Mouse (Mus musculus) heart, adult 2 months (tissue): ENCODE data around the gene Zbtb7b.

Experiments used
- CTCF ChIP-seq: fragments of 200-600 bp; IDR thresholded peaks from 2 replicates; pipeline ENCODE4 v1.8.1; 2022; ENCODE audit warnings: antibody characterized with exemption, mild to moderate bottlenecking, moderate library complexity
- EP300 ChIP-seq: fragments of 200-500 bp; IDR thresholded peaks from 2 replicates; pipeline ENCODE4 v1.6.1; 2011; ENCODE audit warnings: low read depth, low read length, control low read depth; ENCODE audit not compliant: insufficient read depth
- POLR2A ChIP-seq: fragments of 200-500 bp; IDR thresholded peaks from 2 replicates; pipeline ENCODE4 v1.6.1; 2011; ENCODE audit warnings: mild to moderate bottlenecking, low read depth, low read length, control low read depth; ENCODE audit not compliant: insufficient read depth

DNA sequence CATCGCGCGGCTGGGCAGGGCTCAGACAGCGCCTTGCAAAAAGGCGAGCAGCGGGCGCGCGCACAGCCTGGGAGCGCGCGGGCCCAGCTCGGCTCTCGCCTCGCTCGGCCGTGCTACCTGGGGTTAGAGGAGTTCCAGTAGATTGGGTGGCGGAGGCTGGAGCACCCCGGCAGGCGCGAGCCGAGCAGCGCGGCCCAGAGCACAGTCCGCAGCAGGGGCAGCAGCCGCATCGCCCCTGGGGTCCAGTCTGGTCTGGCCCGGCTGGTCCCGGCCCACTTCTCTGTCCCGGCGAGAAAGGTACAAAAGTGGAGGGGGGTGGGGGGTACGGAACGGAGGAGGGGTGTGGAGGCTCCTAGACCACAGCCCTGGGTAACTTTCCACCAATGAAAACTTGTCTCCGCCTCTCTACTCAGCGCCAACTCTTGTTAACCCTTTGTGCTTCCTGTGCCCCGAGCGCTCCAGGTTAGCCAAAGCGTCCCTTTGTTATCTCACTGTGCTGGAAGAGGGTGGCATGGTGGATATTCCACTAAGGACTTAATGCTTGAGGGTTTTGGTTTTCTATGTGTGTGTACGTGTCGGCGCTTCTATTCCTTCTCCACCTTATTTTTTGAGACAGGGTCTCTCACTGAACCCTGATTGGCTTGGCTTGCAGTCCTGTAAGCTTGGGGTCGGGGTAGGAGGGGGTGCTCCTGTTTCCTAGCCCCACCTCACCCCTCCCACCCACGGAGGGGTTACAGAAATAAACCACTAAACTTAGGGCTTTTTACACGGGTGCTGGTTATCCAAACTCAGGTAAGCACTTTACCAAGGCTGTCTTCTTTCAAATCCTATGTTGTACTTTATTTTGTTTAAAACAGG is 56.6 kb downstream of the Zbtb7b start, which contains the start of gene Efna4:
- TF ChIP-seq CTCF = no peak
- TF ChIP-seq EP300 = no peak
- TF ChIP-seq POLR2A = no peak
